Mouse (Mus musculus) hindbrain, embryonic 16.5 days (tissue): Measurements from ENCODE around the gene Onecut3. TPM values are rescaled to one million over a fixed set of nuclear protein-coding genes. Genes with fewer than 3 reads are reported as not detected.
A peak's percentile ranks its signal among the peaks of the same experiment; 100 is the strongest.

Experiments used
- ATAC-seq: fragments of 200-750 bp; cut with Nextera tagmentation; 2 replicates; pipeline ENCODE4 v1.8.0; 2017; ENCODE audit warnings: moderate TSS enrichment, moderate library complexity
- H3K27ac ChIP-seq: fragments of 300-500 bp; sonication (generic); 2 replicates; pipeline ENCODE4 v1.5.1; 2014; ENCODE audit warnings: low read depth, mild to moderate bottlenecking, control low read depth, low read length, moderate library complexity
- H3K27me3 ChIP-seq: fragments of 300-500 bp; sonication (generic); replicated peaks from 2 replicates; pipeline ENCODE4 v1.6.1; 2014; ENCODE audit warnings: low read length; ENCODE audit not compliant: control insufficient read depth, insufficient read depth
- H3K36me3 ChIP-seq: fragments of 300-500 bp; sonication (generic); 2 replicates; pipeline ENCODE4 v1.6.1; 2014; ENCODE audit warnings: mild to moderate bottlenecking, low read length, moderate library complexity, mixed read lengths; ENCODE audit not compliant: control insufficient read depth, insufficient read depth
- H3K4me1 ChIP-seq: fragments of 300-500 bp; sonication (generic); 2 replicates; pipeline ENCODE4 v1.6.1; 2014; ENCODE audit warnings: low read depth, low read length; ENCODE audit not compliant: control insufficient read depth, insufficient read depth
- H3K4me2 ChIP-seq: fragments of 300-500 bp; sonication (generic); 2 replicates; pipeline ENCODE4 v1.6.1; 2014; ENCODE audit warnings: mild to moderate bottlenecking, low read length, control low read depth, moderate library complexity
- H3K4me3 ChIP-seq: fragments of 300-500 bp; sonication (generic); 2 replicates; pipeline ENCODE4 v1.5.1; 2014; ENCODE audit warnings: mild to moderate bottlenecking, low read length, control low read depth, moderate library complexity
- H3K9ac ChIP-seq: fragments of 300-500 bp; sonication (generic); 2 replicates; pipeline ENCODE4 v1.6.1; 2014; ENCODE audit warnings: low read depth, mild to moderate bottlenecking, control low read depth, low read length, moderate library complexity
- H3K9me3 ChIP-seq: fragments of 300-500 bp; sonication (generic); 2 replicates; pipeline ENCODE4 v1.6.1; 2014; ENCODE audit warnings: mild to moderate bottlenecking, low read length, moderate library complexity; ENCODE audit not compliant: control insufficient read depth
- WGBS: fragments of 180-500 bp; shearing (Covaris S2); extraction: QIAGEN DNeasy Blood & Tissue Kit; methylation state at CpG from one replicate; pipeline ENCODE4 v1.1.7; 2014; 5-methylcytosine and 5-hydroxymethylcytosine counted together
- polyA plus RNA-seq: library from polyadenylated mRNA; unstranded; fragments of >200 nt; fragmentation: Nextera tagmentation; extraction: Ambion mirVana; gene quantifications from 2 replicates; pipeline ENCODE4 v1.2.1, GENCODE M21; 2015

Gene Onecut3
- polyA plus RNA-seq, 1 experiment from 2014 or later: 1.2 TPM

- Histone ChIP-seq H3K9ac (peak overlapping the region; percentile 55), H3K4me1 (peaks cover 2% of the 10 kb centered on the region; the same call in 1 of the 2 replicates)
- 9% methylated on average over 19 of the region's 19 CpGs for WGBS
Measured at GRCm38 (mm10) chr10:80513739-80514138, 19.1 kb downstream of the Onecut3 start.

GRCm38 (mm10) chr10:80519287-80519686 is 24.7 kb downstream of the Onecut3 start:
- H3K4me3 ChIP-seq: no peak overlapping the region
- H3K4me2 ChIP-seq: no peak overlapping the region
- 0 out of 2 replicates have a peak, but pooled peaks cover 2% of the 10 kb centered on the region for H3K4me1 ChIP-seq
- no peak for ATAC-seq
- H3K9me3 ChIP-seq: no peaks in the 10 kb centered on the region
- H3K27ac ChIP-seq: no peak overlapping the region
- H3K36me3 ChIP-seq: no peaks in the 10 kb centered on the region
- H3K9ac ChIP-seq: no peak overlapping the region
- 73% methylated on average over 2 of the region's 2 CpGs for WGBS
- H3K27me3 ChIP-seq: 0 out of 2 replicates have a peak, but pooled peaks cover 2% of the 10 kb centered on the region

More at GRCm38 (mm10) chr10:80513739-80514138, 19.1 kb downstream of the Onecut3 start:
- peak overlapping the region; percentile 45 for H3K4me2 ChIP-seq
- H3K9me3 ChIP-seq: no peaks in the 10 kb centered on the region
- H3K27me3 ChIP-seq: peaks cover 11% of the 10 kb centered on the region
- H3K4me3 ChIP-seq: peak overlapping the region; percentile 21
- H3K36me3 ChIP-seq: no peaks in the 10 kb centered on the region
- ATAC-seq: no peak; the same call in 1 of the 2 replicates
- no peak overlapping the region for H3K27ac ChIP-seq

GRCm38 (mm10) chr10:80523299-80523698 is 28.7 kb downstream of the Onecut3 start:
- no peaks in the 10 kb centered on the region for H3K9me3 ChIP-seq
- ATAC-seq: no peak
- no peaks in the 10 kb centered on the region for H3K36me3 ChIP-seq
- no peak overlapping the region for H3K27ac ChIP-seq
- no peaks in the 10 kb centered on the region for H3K4me1 ChIP-seq
- 93% methylated on average over 7 of the region's 7 CpGs for WGBS
- no peak overlapping the region for H3K9ac ChIP-seq
- H3K4me3 ChIP-seq: no peak overlapping the region
- no peaks in the 10 kb centered on the region; the same call in 1 of the 2 replicates for H3K27me3 ChIP-seq
- no peak overlapping the region for H3K4me2 ChIP-seq

GRCm38 (mm10) chr10:80526172-80526571 is 31.5 kb downstream of the Onecut3 start:
- peak; percentile 89 for ATAC-seq
- peak overlapping the region; percentile 31 for H3K4me3 ChIP-seq
- peak overlapping the region; percentile 31 for H3K9ac ChIP-seq

GRCm38 (mm10) chr10:80532783-80533182 is 38.1 kb downstream of the Onecut3 start:
- no peak overlapping the region for H3K9ac ChIP-seq
- no peaks in the 10 kb centered on the region for H3K36me3 ChIP-seq
- H3K4me1 ChIP-seq: no peaks in the 10 kb centered on the region
- H3K4me2 ChIP-seq: no peak overlapping the region
- WGBS: 82% methylated on average over 11 of the region's 11 CpGs
- no peak overlapping the region for H3K27ac ChIP-seq
- H3K4me3 ChIP-seq: no peak overlapping the region
- H3K27me3 ChIP-seq: peaks cover 14% of the 10 kb centered on the region
- ATAC-seq: no peak
- no peaks in the 10 kb centered on the region for H3K9me3 ChIP-seq

More at GRCm38 (mm10) chr10:80526172-80526571, 31.5 kb downstream of the Onecut3 start:
- WGBS: 18% methylated on average over 9 of the region's 9 CpGs
- Histone ChIP-seq H3K9me3 (no peaks in the 10 kb centered on the region), H3K4me1 (no peaks in the 10 kb centered on the region), H3K27me3 (no peaks in the 10 kb centered on the region; the same call in 1 of the 2 replicates), H3K36me3 (no peaks in the 10 kb centered on the region), H3K27ac (no peak overlapping the region), H3K4me2 (peak overlapping the region; percentile 46)

GRCm38 (mm10) chr10:80533704-80534103 is 39.1 kb downstream of the Onecut3 start:
- H3K9ac ChIP-seq: no peak overlapping the region
- no peak overlapping the region for H3K4me3 ChIP-seq
- H3K36me3 ChIP-seq: no peaks in the 10 kb centered on the region
- H3K27ac ChIP-seq: no peak overlapping the region
- H3K9me3 ChIP-seq: no peaks in the 10 kb centered on the region
- H3K4me1 ChIP-seq: no peaks in the 10 kb centered on the region
- WGBS: 19% methylated on average over 7 of the region's 7 CpGs
- H3K27me3 ChIP-seq: peaks cover 21% of the 10 kb centered on the region
- ATAC-seq: no peak
- H3K4me2 ChIP-seq: no peak overlapping the region

GRCm38 (mm10) chr10:80535071-80535470 is 40.4 kb downstream of the Onecut3 start:
- ATAC-seq: no peak
- Histone ChIP-seq H3K27ac (no peak overlapping the region), H3K4me1 (peaks cover 2% of the 10 kb centered on the region; the same call in 1 of the 2 replicates), H3K36me3 (no peaks in the 10 kb centered on the region), H3K9me3 (no peaks in the 10 kb centered on the region), H3K4me3 (no peak overlapping the region), H3K4me2 (peak overlapping the region; percentile 37), H3K27me3 (peaks cover 23% of the 10 kb centered on the region), H3K9ac (no peak overlapping the region)
- 14% methylated on average over 14 of the region's 14 CpGs for WGBS

GRCm38 (mm10) chr10:80535711-80536110 is 41.1 kb downstream of the Onecut3 start:
- H3K4me3 ChIP-seq: no peak overlapping the region
- H3K27ac ChIP-seq: no peak overlapping the region
- WGBS: 14% methylated on average over 13 of the region's 13 CpGs
- H3K4me2 ChIP-seq: peak overlapping the region; percentile 37; the same call in 1 of the 2 replicates
- peaks cover 23% of the 10 kb centered on the region for H3K27me3 ChIP-seq
- no peak overlapping the region for H3K9ac ChIP-seq
- ATAC-seq: no peak
- peaks cover 2% of the 10 kb centered on the region; the same call in 1 of the 2 replicates for H3K4me1 ChIP-seq
- H3K9me3 ChIP-seq: no peaks in the 10 kb centered on the region
- no peaks in the 10 kb centered on the region for H3K36me3 ChIP-seq

- Histone ChIP-seq H3K36me3 (peaks cover 17% of the 10 kb centered on the region), H3K27ac (no peak overlapping the region), H3K27me3 (peaks cover 23% of the 10 kb centered on the region), H3K4me3 (no peak overlapping the region), H3K9me3 (no peaks in the 10 kb centered on the region), H3K9ac (no peak overlapping the region), H3K4me2 (no peak overlapping the region), H3K4me1 (peaks cover 2% of the 10 kb centered on the region; the same call in 1 of the 2 replicates)
- 56% methylated on average over 5 of the region's 5 CpGs for WGBS
- no peak for ATAC-seq
Measured at GRCm38 (mm10) chr10:80538180-80538579, 43.5 kb downstream of the Onecut3 start.
